Mouse (Mus musculus) forebrain, embryonic 15.5 days (tissue): ENCODE data around the gene Ube2v1. TPM values are rescaled to one million over a fixed set of nuclear protein-coding genes. Genes with fewer than 3 reads are reported as not detected.

Experiments
- ATAC-seq: fragments of 200-750 bp; cut with Nextera tagmentation; replicated peaks from 2 replicates; pipeline ENCODE4 v1.8.0; 2017; ENCODE audit warnings: mild to moderate bottlenecking, moderate TSS enrichment, moderate library complexity
- H3K27ac ChIP-seq: fragments of 300-500 bp; sonication (generic); replicated peaks from 2 replicates; pipeline ENCODE4 v1.5.1; 2015; ENCODE audit warnings: mild to moderate bottlenecking, inconsistent platforms
- H3K27me3 ChIP-seq: fragments of 300-500 bp; sonication (generic); 2 replicates; pipeline ENCODE4 v1.6.1; 2015; ENCODE audit warnings: inconsistent platforms
- H3K36me3 ChIP-seq: fragments of 300-500 bp; sonication (generic); 2 replicates; pipeline ENCODE4 v1.6.1; 2015; ENCODE audit warnings: mild to moderate bottlenecking, inconsistent platforms
- H3K4me1 ChIP-seq: fragments of 300-500 bp; sonication (generic); 2 replicates; pipeline ENCODE4 v1.6.1; 2015; ENCODE audit warnings: inconsistent platforms
- H3K4me2 ChIP-seq: fragments of 300-500 bp; sonication (generic); replicated peaks from 2 replicates; pipeline ENCODE4 v1.6.1; 2015; ENCODE audit warnings: mild to moderate bottlenecking, inconsistent platforms
- H3K4me3 ChIP-seq: fragments of 300-500 bp; sonication (generic); 2 replicates; pipeline ENCODE4 v1.5.1; 2015; ENCODE audit warnings: mild to moderate bottlenecking, inconsistent platforms
- H3K9ac ChIP-seq: fragments of 300-500 bp; sonication (generic); replicated peaks from 2 replicates; pipeline ENCODE4 v1.6.1; 2015; ENCODE audit warnings: mild to moderate bottlenecking, inconsistent platforms
- H3K9me3 ChIP-seq: fragments of 300-500 bp; sonication (generic); 2 replicates; pipeline ENCODE4 v1.6.1; 2016; ENCODE audit warnings: inconsistent platforms
- WGBS: fragments of 180-500 bp; shearing (Covaris S2); methylation state at CpG from one replicate; pipeline ENCODE4 v1.1.7; 2015; ENCODE audit warnings: mixed read lengths; 5-methylcytosine and 5-hydroxymethylcytosine counted together
- polyA plus RNA-seq: library from polyadenylated mRNA; unstranded; fragments of >200 nt; fragmentation: Nextera tagmentation; extraction: Ambion mirVana; gene quantifications from 2 replicates; pipeline ENCODE4 v1.2.1, GENCODE M21; 2015

Ube2v1 gene
- polyA plus RNA-seq, 1 experiment from 2014 or later = 267 TPM

DNA sequence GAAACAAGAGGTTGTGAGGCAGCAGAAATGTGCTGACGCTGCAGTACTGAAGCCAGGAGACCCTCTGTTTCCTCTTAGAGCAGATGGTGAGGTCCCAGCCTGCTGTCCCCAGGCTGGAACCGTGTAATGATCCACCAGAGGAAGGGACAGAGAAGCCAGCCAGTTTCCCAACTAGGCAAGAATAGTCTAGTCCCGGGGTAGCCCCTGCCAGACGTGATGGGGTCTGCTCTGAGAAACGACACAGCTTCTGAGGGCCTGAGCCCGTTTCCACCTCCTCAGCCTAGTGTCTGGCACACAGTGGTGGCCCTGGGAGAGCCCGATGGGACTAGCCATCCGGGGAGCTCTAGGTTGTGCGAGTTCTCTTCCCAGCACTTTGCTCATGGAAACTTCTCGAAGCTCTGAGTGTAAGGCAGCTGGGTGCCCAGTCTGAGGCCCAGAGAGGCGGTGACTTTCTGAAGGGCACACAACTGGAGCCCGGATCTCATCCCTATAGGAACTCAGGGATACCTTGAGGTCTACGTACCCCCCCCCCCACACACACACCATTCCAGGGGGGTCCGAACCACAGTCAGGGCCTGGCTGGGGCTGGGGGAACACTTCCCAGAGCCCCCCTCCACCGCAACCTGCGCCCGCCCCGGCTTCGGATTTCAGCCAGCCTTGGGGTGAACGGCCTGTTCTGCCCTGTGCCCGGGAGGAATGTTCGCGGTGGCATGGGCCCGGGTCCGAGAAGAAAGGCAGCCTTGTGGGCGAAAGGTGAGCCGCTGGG, 35.0 kb downstream of the Ube2v1 start:
- 0 out of 2 replicates have a peak overlapping the region, but pooled peaks have one; percentile 8 for H3K27ac ChIP-seq
- no peaks in the 10 kb centered on the region for H3K9me3 ChIP-seq
- 40% methylated on average over 27 of the region's 27 CpGs for WGBS
- H3K36me3 ChIP-seq = no peaks in the 10 kb centered on the region
- H3K4me3 ChIP-seq = no peak overlapping the region
- peaks cover 10% of the 10 kb centered on the region for H3K4me1 ChIP-seq
- H3K4me2 ChIP-seq = peak overlapping the region; percentile 21
- ATAC-seq = no peak
- H3K27me3 ChIP-seq = no peaks in the 10 kb centered on the region
- H3K9ac ChIP-seq = no peak overlapping the region

DNA sequence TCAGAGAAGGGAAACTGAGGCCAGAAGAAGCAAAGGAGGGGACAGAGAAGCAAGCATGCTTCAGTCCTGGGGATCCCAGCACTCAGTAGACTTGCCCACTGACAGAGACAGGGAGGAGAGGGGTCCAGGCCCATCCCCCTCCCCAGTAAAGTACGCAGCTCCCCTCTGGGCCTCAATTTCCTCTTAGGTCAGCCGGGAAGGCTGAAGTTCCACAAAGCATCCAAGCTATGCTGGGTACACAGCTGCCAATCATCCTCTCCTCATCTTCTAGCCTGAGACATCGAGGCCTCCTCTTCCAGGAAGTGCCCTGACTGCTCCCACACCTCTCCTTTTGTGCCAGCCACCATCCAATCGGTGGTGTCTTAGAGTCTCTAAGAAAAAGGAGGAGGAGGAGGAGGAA, 35.6 kb downstream of the Ube2v1 start:
- no peaks in the 10 kb centered on the region for H3K36me3 ChIP-seq
- WGBS = 57% methylated on average over 4 of the region's 4 CpGs
- peaks cover 10% of the 10 kb centered on the region for H3K4me1 ChIP-seq
- no peak overlapping the region for H3K27ac ChIP-seq
- H3K4me2 ChIP-seq = no peak overlapping the region
- no peak for ATAC-seq
- no peaks in the 10 kb centered on the region for H3K9me3 ChIP-seq
- H3K4me3 ChIP-seq = no peak overlapping the region
- H3K27me3 ChIP-seq = no peaks in the 10 kb centered on the region
- H3K9ac ChIP-seq = no peak overlapping the region

DNA sequence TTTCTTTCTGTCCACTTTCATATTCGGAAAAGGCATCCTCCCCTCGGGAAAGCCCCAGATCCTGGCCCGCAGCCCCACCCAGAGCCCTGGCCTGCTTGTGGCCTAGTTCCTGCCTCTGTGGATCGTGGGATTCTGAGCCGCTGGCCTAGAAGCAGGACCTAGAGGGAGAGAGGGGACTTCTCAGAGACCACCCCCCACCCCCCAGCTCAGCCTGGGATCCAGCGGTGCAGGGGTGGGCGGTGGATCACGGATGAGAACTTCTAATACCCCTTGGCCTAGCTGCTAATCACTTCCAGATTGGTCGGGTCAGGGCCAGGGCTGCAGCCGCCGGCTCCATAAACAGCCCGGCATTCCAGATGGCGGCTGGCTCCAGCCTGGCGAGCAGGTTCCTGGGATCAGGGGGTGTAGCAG, 36.1 kb downstream of the Ube2v1 start:
- no peak for ATAC-seq
- no peak overlapping the region for H3K27ac ChIP-seq
- WGBS = 51% methylated on average over 14 of the region's 14 CpGs
- no peaks in the 10 kb centered on the region for H3K9me3 ChIP-seq
- no peak overlapping the region for H3K4me2 ChIP-seq
- H3K27me3 ChIP-seq = no peaks in the 10 kb centered on the region
- peaks cover 10% of the 10 kb centered on the region for H3K4me1 ChIP-seq
- H3K36me3 ChIP-seq = no peaks in the 10 kb centered on the region
- no peak overlapping the region for H3K4me3 ChIP-seq
- no peak overlapping the region for H3K9ac ChIP-seq

DNA sequence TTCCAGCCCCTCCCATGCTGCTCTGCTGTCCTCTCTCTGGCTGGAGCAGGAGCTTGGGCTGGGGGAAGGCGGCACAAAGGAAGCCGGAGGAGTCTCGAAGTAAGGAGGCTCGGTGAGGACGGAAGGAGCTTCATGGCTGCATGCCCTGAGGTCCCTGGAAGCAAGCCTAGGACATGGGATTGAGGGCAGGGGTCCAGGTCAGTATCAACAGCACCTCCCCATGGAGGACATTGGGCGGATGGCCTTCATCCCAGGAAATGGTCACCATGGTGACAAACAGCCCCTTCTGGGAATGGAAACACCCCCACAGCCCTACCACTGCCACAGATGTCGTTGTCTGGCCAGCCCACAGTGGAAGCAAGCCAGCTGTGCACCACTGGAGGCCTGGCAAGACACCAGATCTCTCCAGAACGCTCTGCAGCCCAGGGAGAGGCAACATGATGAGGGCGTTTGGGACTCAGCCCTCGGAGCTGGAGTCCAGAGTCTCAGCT, 37.4 kb downstream of the Ube2v1 start:
- H3K27ac ChIP-seq = no peak overlapping the region
- H3K4me2 ChIP-seq = no peak overlapping the region
- no peaks in the 10 kb centered on the region for H3K27me3 ChIP-seq
- no peak for ATAC-seq
- H3K4me3 ChIP-seq = no peak overlapping the region
- no peak overlapping the region for H3K9ac ChIP-seq
- H3K9me3 ChIP-seq = no peaks in the 10 kb centered on the region
- H3K4me1 ChIP-seq = peaks cover 10% of the 10 kb centered on the region
- H3K36me3 ChIP-seq = no peaks in the 10 kb centered on the region
- 50% methylated on average over 10 of the region's 10 CpGs for WGBS

DNA sequence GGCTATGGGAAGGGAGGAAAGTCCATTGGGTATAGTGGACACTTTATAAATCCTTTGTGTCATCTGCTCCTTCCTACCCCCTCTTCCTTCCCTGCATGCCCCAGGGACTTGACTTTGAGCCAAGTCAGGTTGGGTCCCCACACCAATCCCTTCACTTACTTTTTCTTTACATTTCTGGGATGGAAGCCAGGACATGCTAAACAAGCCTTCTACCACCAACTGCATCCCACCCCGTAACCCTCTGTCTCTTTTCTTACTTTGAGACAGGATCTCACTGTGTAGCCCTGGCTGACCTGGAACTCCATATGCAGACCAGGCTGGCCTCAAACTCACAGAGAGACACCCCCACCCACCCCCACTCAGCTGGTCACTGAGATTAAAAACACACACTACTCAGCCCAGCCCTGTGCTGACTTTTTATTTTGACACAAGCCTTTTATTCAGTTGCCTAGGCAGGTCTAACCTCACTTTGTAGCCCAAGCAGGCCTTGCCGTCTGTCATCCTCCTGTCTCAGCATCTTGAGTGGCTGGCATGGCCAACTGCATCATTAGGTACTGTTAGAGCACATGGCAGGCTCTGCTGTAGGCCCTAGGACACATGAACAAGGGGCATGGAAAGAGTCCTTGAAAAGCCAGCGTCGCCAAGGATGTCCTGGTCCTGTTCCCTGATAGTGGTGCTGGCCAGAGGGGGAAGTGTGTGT, 38.2 kb downstream of the Ube2v1 start:
- no peak for ATAC-seq
- Histone ChIP-seq H3K9me3 (no peaks in the 10 kb centered on the region), H3K27ac (no peak overlapping the region), H3K36me3 (no peaks in the 10 kb centered on the region), H3K27me3 (no peaks in the 10 kb centered on the region), H3K4me1 (peaks cover 10% of the 10 kb centered on the region), H3K9ac (no peak overlapping the region), H3K4me3 (no peak overlapping the region), H3K4me2 (no peak overlapping the region)
- WGBS = 76% methylated on average over 4 of the region's 4 CpGs

DNA sequence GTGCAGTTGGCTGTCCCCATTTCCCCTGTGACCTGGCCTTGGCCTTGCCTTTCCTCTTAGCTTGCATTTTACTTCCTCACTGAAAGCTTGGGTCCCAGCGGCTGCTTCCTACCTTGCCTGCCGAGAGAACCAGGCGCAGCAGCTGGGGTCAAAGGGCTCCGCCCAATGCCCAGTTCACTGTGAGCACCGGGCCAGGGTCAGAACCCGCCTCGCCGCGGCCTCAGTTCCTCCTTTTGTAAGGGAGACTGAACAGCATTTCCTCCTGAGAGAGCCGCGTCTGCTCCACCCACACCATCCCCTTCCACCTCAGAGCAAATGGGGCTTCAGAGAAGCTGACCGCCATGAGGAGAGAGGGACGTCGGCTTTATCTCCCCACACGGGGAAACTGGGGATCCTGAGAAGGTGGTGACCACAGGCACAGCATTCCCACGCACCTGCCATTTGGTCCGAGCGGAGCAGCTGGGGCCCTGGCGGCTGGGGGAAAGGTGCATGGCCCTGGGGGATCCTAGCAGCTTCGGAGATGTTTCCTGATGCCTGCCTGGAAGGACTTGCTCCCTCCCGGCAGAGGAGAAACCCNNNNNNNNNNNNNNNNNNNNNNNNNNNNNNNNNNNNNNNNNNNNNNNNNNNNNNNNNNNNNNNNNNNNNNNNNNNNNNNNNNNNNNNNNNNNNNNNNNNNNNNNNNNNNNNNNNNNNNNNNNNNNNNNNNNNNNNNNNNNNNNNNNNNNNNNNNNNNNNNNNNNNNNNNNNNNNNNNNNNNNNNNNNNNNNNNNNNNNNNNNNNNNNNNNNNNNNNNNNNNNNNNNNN, 42.9 kb downstream of the Ube2v1 start:
- no peak overlapping the region for H3K27ac ChIP-seq
- H3K4me2 ChIP-seq = no peak overlapping the region
- H3K9me3 ChIP-seq = no peaks in the 10 kb centered on the region
- H3K36me3 ChIP-seq = no peaks in the 10 kb centered on the region
- no peaks in the 10 kb centered on the region for H3K4me1 ChIP-seq
- 23% methylated on average over 21 of the region's 21 CpGs for WGBS
- no peak for ATAC-seq
- no peak overlapping the region for H3K9ac ChIP-seq
- H3K27me3 ChIP-seq = no peaks in the 10 kb centered on the region
- H3K4me3 ChIP-seq = no peak overlapping the region

DNA sequence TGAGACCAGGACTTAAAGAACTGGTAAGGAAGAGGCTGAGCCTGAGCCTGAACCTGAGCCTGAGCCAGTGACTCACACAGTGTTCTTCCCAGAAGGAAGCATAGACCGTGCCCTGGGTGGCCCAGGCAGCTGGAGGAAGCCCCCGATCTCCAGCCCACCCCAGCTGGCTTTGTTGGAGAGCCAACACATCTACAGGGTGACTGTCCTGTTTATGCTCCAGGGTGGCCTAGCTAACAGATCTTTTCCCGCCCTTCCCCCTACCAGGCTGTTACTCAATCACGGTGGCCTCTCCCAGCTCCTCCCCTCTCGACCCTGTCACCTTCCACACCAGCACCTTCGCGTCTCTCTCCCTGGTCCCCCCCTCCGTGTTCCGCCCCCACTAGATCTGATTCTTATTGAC, 44.9 kb downstream of the Ube2v1 start:
- H3K9me3 ChIP-seq = no peaks in the 10 kb centered on the region
- H3K4me3 ChIP-seq = no peak overlapping the region
- no peaks in the 10 kb centered on the region for H3K36me3 ChIP-seq
- ATAC-seq = no peak
- no peaks in the 10 kb centered on the region for H3K27me3 ChIP-seq
- no peak overlapping the region for H3K27ac ChIP-seq
- no peak overlapping the region for H3K9ac ChIP-seq
- no peak overlapping the region for H3K4me2 ChIP-seq
- 37% methylated on average over 9 of the region's 9 CpGs for WGBS
- H3K4me1 ChIP-seq = no peaks in the 10 kb centered on the region

DNA sequence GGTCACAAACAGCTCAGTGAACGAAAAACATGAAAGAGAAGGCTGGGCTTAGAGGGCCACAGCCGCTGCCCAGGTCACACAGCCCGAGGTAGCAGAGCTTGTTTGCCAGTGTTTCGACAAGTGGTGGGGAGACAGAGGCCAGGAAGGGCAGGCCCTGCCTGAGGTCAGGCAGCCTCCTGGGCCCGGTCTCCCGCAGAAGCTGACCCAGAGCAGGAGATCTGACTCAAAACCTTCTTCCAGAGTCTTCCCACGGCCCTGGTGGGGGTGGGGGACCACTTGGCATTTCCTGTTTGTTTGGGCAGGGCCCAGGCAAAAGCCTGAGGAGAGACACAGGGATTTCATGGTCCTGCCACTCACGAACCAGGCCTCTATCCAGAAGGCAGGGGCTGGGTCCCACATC, 45.9 kb downstream of the Ube2v1 start:
- no peaks in the 10 kb centered on the region for H3K4me1 ChIP-seq
- H3K27me3 ChIP-seq = no peaks in the 10 kb centered on the region
- H3K9me3 ChIP-seq = no peaks in the 10 kb centered on the region
- H3K9ac ChIP-seq = no peak overlapping the region
- no peak for ATAC-seq
- no peak overlapping the region for H3K4me3 ChIP-seq
- 20% methylated on average over 8 of the region's 8 CpGs for WGBS
- H3K36me3 ChIP-seq = no peaks in the 10 kb centered on the region
- H3K27ac ChIP-seq = no peak overlapping the region
- H3K4me2 ChIP-seq = no peak overlapping the region

DNA sequence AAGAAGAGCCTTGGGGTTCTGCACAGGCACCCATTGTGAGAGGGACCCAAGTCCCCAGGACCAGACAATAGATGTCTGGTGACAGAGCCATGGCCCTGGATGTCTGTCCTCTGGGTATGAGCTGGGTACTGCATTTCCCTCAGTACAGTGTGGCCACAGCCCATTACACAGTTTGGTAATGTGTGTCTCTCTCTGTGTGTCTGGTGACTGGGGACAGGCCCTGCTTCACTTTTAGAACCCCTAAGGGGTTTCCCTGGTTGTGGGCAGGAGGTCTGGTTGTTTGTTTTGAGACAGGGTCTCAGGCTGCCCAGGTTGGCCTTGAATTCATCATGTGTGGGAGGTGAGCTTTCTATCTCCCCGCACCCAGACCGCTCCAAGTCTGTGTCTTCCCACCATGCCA, 46.6 kb downstream of the Ube2v1 start:
- no peak for ATAC-seq
- H3K27me3 ChIP-seq = no peaks in the 10 kb centered on the region

DNA sequence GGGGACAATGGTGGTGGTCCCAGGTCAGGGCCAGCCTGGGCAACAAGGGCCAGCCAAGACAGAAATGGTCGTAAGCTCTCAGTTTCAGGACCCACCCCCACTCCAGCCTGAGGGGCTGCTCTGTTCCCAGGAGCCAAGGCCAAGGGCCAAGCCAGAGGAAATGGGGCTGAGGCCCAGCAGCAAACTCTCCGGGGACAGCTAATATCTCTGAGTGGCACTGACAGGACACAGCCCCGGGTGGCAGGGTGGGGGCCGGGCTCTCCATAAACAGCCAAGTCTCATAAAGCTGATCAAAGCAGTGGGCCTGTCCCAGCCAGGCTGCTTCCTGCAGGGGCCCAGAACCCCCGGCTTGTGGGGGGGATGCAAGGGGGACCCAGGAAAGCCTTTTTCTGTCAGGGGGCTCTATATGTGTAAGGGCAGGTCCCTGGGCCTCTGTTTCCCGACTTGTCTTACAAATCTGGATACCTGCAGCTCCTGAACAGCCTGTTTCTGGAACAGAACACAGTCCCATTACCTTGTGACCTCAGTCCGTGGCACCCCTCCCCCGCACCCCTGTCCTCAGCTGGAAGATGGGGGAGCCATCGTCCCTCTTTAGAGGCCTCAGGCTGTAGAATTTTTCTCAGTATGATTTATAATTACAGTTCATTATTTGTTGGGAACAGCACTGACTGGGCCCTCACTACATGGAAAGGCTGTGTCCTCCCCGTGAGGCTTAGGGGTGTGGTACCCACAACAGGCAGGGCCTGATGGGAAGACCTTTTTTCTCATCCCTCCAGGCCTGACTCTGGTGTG, 48.5 kb downstream of the Ube2v1 start:
- Histone ChIP-seq H3K9ac (no peak overlapping the region), H3K4me1 (no peaks in the 10 kb centered on the region), H3K4me3 (no peak overlapping the region), H3K4me2 (no peak overlapping the region), H3K9me3 (no peaks in the 10 kb centered on the region), H3K27me3 (no peaks in the 10 kb centered on the region), H3K27ac (no peak overlapping the region), H3K36me3 (no peaks in the 10 kb centered on the region)
- 60% methylated on average over 10 of the region's 10 CpGs for WGBS
- no peak for ATAC-seq

More for the DNA sequence above, 46.6 kb downstream of the Ube2v1 start:
- WGBS = 75% methylated on average over 2 of the region's 2 CpGs
- H3K36me3 ChIP-seq = no peaks in the 10 kb centered on the region
- H3K9me3 ChIP-seq = no peaks in the 10 kb centered on the region
- no peak overlapping the region for H3K4me3 ChIP-seq
- H3K4me2 ChIP-seq = no peak overlapping the region
- H3K4me1 ChIP-seq = no peaks in the 10 kb centered on the region
- no peak overlapping the region for H3K9ac ChIP-seq
- H3K27ac ChIP-seq = no peak overlapping the region

DNA sequence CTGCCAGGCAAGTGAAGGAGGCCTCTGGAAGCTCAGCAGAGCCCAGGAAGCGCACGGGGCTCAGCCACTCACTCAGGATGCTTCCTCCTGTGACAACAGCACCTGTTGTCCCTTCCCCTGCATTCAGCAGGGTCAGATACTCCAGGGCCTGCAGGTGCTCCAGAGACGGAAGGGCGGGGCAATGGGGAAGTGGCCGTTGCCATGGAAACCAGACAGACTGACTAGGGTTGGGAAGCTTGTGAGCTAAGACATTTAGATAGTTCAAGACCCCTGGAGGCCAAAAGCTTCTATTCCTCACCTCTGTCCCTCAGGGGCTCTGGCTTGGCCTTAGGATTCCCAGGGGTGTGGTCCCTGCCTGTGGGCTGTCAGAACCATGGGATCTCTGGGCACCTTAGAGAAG, 53.4 kb downstream of the Ube2v1 start:
- H3K36me3 ChIP-seq = no peaks in the 10 kb centered on the region
- 36% methylated on average over 5 of the region's 5 CpGs for WGBS
- no peak overlapping the region for H3K27ac ChIP-seq
- no peaks in the 10 kb centered on the region for H3K27me3 ChIP-seq
- no peak for ATAC-seq
- no peak overlapping the region for H3K4me2 ChIP-seq
- H3K9ac ChIP-seq = no peak overlapping the region
- no peaks in the 10 kb centered on the region for H3K4me1 ChIP-seq
- no peak overlapping the region for H3K4me3 ChIP-seq
- H3K9me3 ChIP-seq = no peaks in the 10 kb centered on the region
